Mouse (Mus musculus) bone marrow, adult 2 months (tissue): ENCODE data around the gene Gm47289. TPM values are rescaled to one million over a fixed set of nuclear protein-coding genes. Genes with fewer than 3 reads are reported as not detected.

ENCODE experiments used
- H3K27ac ChIP-seq: fragments of 200-500 bp; 2 replicates; pipeline ENCODE4 v1.5.1; 2012; ENCODE audit warnings: low read depth, mild to moderate bottlenecking, control low read depth, inconsistent platforms, low read length; ENCODE audit not compliant: control insufficient read depth, poor library complexity, insufficient read depth
- H3K4me1 ChIP-seq: fragments of 200-500 bp; 2 replicates; pipeline ENCODE4 v1.6.1; 2011; ENCODE audit warnings: low read length; ENCODE audit not compliant: control insufficient read depth, insufficient read depth
- H3K4me3 ChIP-seq: fragments of 200-500 bp; replicated peaks from 2 replicates; pipeline ENCODE3; 2011; ENCODE audit warnings: mild to moderate bottlenecking, low read depth, low read length, control low read depth; ENCODE audit not compliant: control insufficient read depth
- CTCF ChIP-seq: fragments of 200-500 bp; IDR thresholded peaks from 2 replicates; pipeline ENCODE4 v1.5.1; 2011; ENCODE audit warnings: low read length, control low read depth; ENCODE audit not compliant: control insufficient read depth, insufficient read depth
- POLR2A ChIP-seq: fragments of 200-500 bp; IDR thresholded peaks from 2 replicates; pipeline ENCODE4 v1.6.1; 2011; ENCODE audit warnings: low read depth, mild to moderate bottlenecking, control low read depth, low read length, borderline replicate concordance; ENCODE audit not compliant: control insufficient read depth
- WGBS: fragments of 180-500 bp; shearing (Covaris S2); methylation state at CpG from one replicate; pipeline ENCODE4 v1.1.7; 2018; 5-methylcytosine and 5-hydroxymethylcytosine counted together
- polyA plus RNA-seq: library from polyadenylated mRNA; stranded (reverse); fragments of >200 nt; gene quantifications from 2 replicates; pipeline ENCODE4 v1.2.4, GENCODE M21; 2011; ENCODE audit warnings: low replicate concordance; ENCODE audit not compliant: missing spikeins, insufficient read depth, insufficient read length

Gm47289 gene
- polyA plus RNA-seq, 1 experiment: not detected

GRCm38 (mm10) chr9:119149601-119150000 is 9.4 kb upstream of the Gm47289 start:
- no peaks in the 10 kb centered on the region for H3K4me1 ChIP-seq
- no peak for TF ChIP-seq CTCF
- no peak for TF ChIP-seq POLR2A
- H3K27ac ChIP-seq: no peak overlapping the region
- no peak overlapping the region for H3K4me3 ChIP-seq
- 30% methylated on average over 5 of the region's 5 CpGs for WGBS

GRCm38 (mm10) chr9:119151751-119152150 is 7.2 kb upstream of the Gm47289 start:
- Histone ChIP-seq H3K27ac (no peak overlapping the region), H3K4me3 (no peak overlapping the region), H3K4me1 (no peaks in the 10 kb centered on the region)
- no peak for TF ChIP-seq POLR2A
- WGBS: 73% methylated on average over 2 of the region's 2 CpGs

- no peak for TF ChIP-seq CTCF
- no peak for TF ChIP-seq POLR2A
- H3K27ac ChIP-seq: no peak overlapping the region
- no peaks in the 10 kb centered on the region for H3K4me1 ChIP-seq
- 67% methylated on average over 8 of the region's 8 CpGs for WGBS
- no peak overlapping the region for H3K4me3 ChIP-seq
Observed at GRCm38 (mm10) chr9:119155416-119155815, 3.5 kb upstream of the Gm47289 start.

- no peak overlapping the region for H3K27ac ChIP-seq
- WGBS: 44% methylated on average over 7 of the region's 7 CpGs
- H3K4me3 ChIP-seq: no peak overlapping the region
- no peaks in the 10 kb centered on the region for H3K4me1 ChIP-seq
- TF ChIP-seq POLR2A (no peak), CTCF (no peak)
Observed at GRCm38 (mm10) chr9:119155826-119156225, 3.1 kb upstream of the Gm47289 start.

GRCm38 (mm10) chr9:119156278-119157201 is 2.4 kb upstream of the Gm47289 start, which contains the start of gene Acaa1b:
Gene Acaa1b (minus strand): TSS chr9:119157093.
- Histone ChIP-seq H3K27ac (no peak within 1 kb of the TSS), H3K4me1 (no peaks in the 10 kb centered on the region), H3K4me3 (no peak within 1 kb of the TSS)
- TF ChIP-seq CTCF (peak; percentile 44; the same call in 1 of the 2 replicates), POLR2A (no peak)
- 2% methylated on average over 65 of the region's 65 CpGs for WGBS

GRCm38 (mm10) chr9:119160689-119161088 is 1.7 kb downstream of the Gm47289 start:
- Histone ChIP-seq H3K27ac (no peak overlapping the region), H3K4me1 (no peaks in the 10 kb centered on the region), H3K4me3 (no peak overlapping the region)
- TF ChIP-seq POLR2A: no peak
- TF ChIP-seq CTCF: no peak
- WGBS: 87% methylated on average over 3 of the region's 3 CpGs

GRCm38 (mm10) chr9:119164743-119165142 is 5.8 kb downstream of the Gm47289 start:
- H3K27ac ChIP-seq: no peak overlapping the region

GRCm38 (mm10) chr9:119165548-119165947 is 6.6 kb downstream of the Gm47289 start:
- Histone ChIP-seq H3K4me3 (no peak overlapping the region), H3K27ac (no peak overlapping the region), H3K4me1 (no peaks in the 10 kb centered on the region)
- TF ChIP-seq CTCF (no peak), POLR2A (no peak)
- 84% methylated on average over 6 of the region's 6 CpGs for WGBS

More at GRCm38 (mm10) chr9:119164743-119165142, 5.8 kb downstream of the Gm47289 start:
- no peaks in the 10 kb centered on the region for H3K4me1 ChIP-seq
- WGBS: 70% methylated on average over 7 of the region's 7 CpGs
- no peak overlapping the region for H3K4me3 ChIP-seq
- TF ChIP-seq POLR2A (no peak), CTCF (no peak)

- Histone ChIP-seq H3K4me3 (no peak overlapping the region), H3K4me1 (no peaks in the 10 kb centered on the region), H3K27ac (no peak overlapping the region)
- WGBS: 90% methylated on average over 2 of the region's 2 CpGs
- TF ChIP-seq CTCF (no peak), POLR2A (no peak)
Observed at GRCm38 (mm10) chr9:119167608-119168007, 8.6 kb downstream of the Gm47289 start.
